Mouse (Mus musculus): ENCODE results near the gene Xkrx.
"Not testable (repeated sequence)": the region's sequence is repeated elsewhere in the genome, so short reads cannot be mapped to it uniquely, and the experiment has no call there.

Gene Xkrx

GRCm38 (mm10) chrX:134162043-134162720 is at the start of gene Xkrx:
TSS of gene Xkrx (minus strand) at chrX:134162076.
- DNase-seq (ENCODE audit: low read depth, low spot score), result peak; percentile 8

- no peak for DNase-seq (ENCODE audit: low read depth, low spot score)
These were observed 49.3 kb upstream of the Xkrx start for GRCm38 (mm10) chrX:134211151-134211642.

GRCm38 (mm10) chrX:134208491-134208890 is 46.6 kb upstream of the Xkrx start:
- no peak for DNase-seq (ENCODE audit: low read depth, low spot score)

GRCm38 (mm10) chrX:134187201-134187600 is 25.3 kb upstream of the Xkrx start, which contains the start of gene Arl13a:
TSS of gene Arl13a (plus strand) at chrX:134187501.
- not testable (repeated sequence) for DNase-seq (ENCODE audit: low read depth, low spot score)

GRCm38 (mm10) chrX:134174699-134175098 is 12.8 kb upstream of the Xkrx start:
- DNase-seq (ENCODE audit: low read depth, low spot score), result no peak

- DNase-seq (ENCODE audit: low read depth, low spot score), result no peak
These were observed 8.7 kb upstream of the Xkrx start for GRCm38 (mm10) chrX:134170584-134170983.

GRCm38 (mm10) chrX:134163484-134163883 is 1.6 kb upstream of the Xkrx start:
- peak; percentile 2 for DNase-seq (ENCODE audit: low read depth, low spot score)

GRCm38 (mm10) chrX:134162826-134163225 is 950 bp upstream of the Xkrx start:
- peak; percentile 16 for DNase-seq (ENCODE audit: low read depth, low spot score)

- DNase-seq (ENCODE audit: low read depth, low spot score), result no peak
These were observed 1.4 kb downstream of the Xkrx start for GRCm38 (mm10) chrX:134160442-134160841.

- DNase-seq (ENCODE audit: low read depth, low spot score), result peak; percentile 42
These were observed 3.7 kb downstream of the Xkrx start for GRCm38 (mm10) chrX:134158151-134158550.

GRCm38 (mm10) chrX:134141986-134142385 is 19.9 kb downstream of the Xkrx start:
- DNase-seq (ENCODE audit: low read depth, low spot score), result no peak

GRCm38 (mm10) chrX:134141551-134141950 is 20.3 kb downstream of the Xkrx start:
- no peak for DNase-seq (ENCODE audit: low read depth, low spot score)

- no peak for DNase-seq (ENCODE audit: low read depth, low spot score)
These were observed 21.9 kb downstream of the Xkrx start for GRCm38 (mm10) chrX:134140024-134140423.

- peak; percentile 47 for DNase-seq (ENCODE audit: low read depth, low spot score)
These were observed 28.1 kb downstream of the Xkrx start for GRCm38 (mm10) chrX:134133821-134134220.

- peak; percentile 3 for DNase-seq (ENCODE audit: low read depth, low spot score)
These were observed 29.6 kb downstream of the Xkrx start for GRCm38 (mm10) chrX:134132295-134132694.

- no peak for DNase-seq (ENCODE audit: low read depth, low spot score)
These were observed 33.3 kb downstream of the Xkrx start for GRCm38 (mm10) chrX:134128549-134128948.

- no peak for DNase-seq (ENCODE audit: low read depth, low spot score)
These were observed 45.5 kb downstream of the Xkrx start for GRCm38 (mm10) chrX:134116417-134116816.

- DNase-seq (ENCODE audit: low read depth, low spot score), result peak; percentile 49
These were observed 50.1 kb downstream of the Xkrx start for GRCm38 (mm10) chrX:134111767-134112166.

- no peak for DNase-seq (ENCODE audit: low read depth, low spot score)
These were observed 59.2 kb downstream of the Xkrx start for GRCm38 (mm10) chrX:134102641-134103040.
